Mouse (Mus musculus): ENCODE results near the gene 1700003E16Rik. TPM values are rescaled to one million over a fixed set of nuclear protein-coding genes. Genes with fewer than 3 reads are reported as not detected.

1700003E16Rik gene
- polyA plus RNA-seq, 1 experiment from 2014 or later, result 2.3 TPM

GRCm38 (mm10) chr6:83165026-83165606 lies 8.9 kb downstream of the 1700003E16Rik start:
- peaks cover 28% of the 10 kb centered on the region for H3K4me1 ChIP-seq
- WGBS, result 3% methylated on average over 6 of the region's 6 CpGs
- ATAC-seq (ENCODE audit: insufficient read depth, low FRiP score, low read depth), result peak; percentile 3; the same call in 1 of the 2 replicates
- peak overlapping the region; percentile 97 for H3K4me3 ChIP-seq (replicated peaks)
- peak overlapping the region; percentile 23; the same call in 1 of the 2 replicates for H3K9ac ChIP-seq
- peak overlapping the region; percentile 71 for H3K27ac ChIP-seq
- H3K9me3 ChIP-seq, result no peaks in the 10 kb centered on the region
- H3K4me2 ChIP-seq, result peak overlapping the region; percentile 79
- H3K36me3 ChIP-seq, result no peaks in the 10 kb centered on the region
- H3K27me3 ChIP-seq (replicated peaks), result peaks cover 19% of the 10 kb centered on the region

- H3K36me3 ChIP-seq, result no peaks in the 10 kb centered on the region
- under 1% methylated on average over 57 of the region's 58 CpGs for WGBS
Observed at GRCm38 (mm10) chr6:83165607-83166242, 9.5 kb downstream of the 1700003E16Rik start, which contains the start of gene Dctn1. Gene Dctn1, plus strand, starts transcription at chr6:83165920.

GRCm38 (mm10) chr6:83166243-83166630 lies 10.0 kb downstream of the 1700003E16Rik start:
- no peaks in the 10 kb centered on the region for H3K36me3 ChIP-seq
- H3K27ac ChIP-seq, result peak overlapping the region; percentile 91
- peak overlapping the region; percentile 83 for H3K9ac ChIP-seq
- peaks cover 26% of the 10 kb centered on the region for H3K4me1 ChIP-seq
- WGBS, result under 1% methylated on average over 12 of the region's 12 CpGs
- ATAC-seq (ENCODE audit: insufficient read depth, low FRiP score, low read depth), result peak; percentile 5; the same call in 1 of the 2 replicates
- H3K27me3 ChIP-seq (replicated peaks), result peaks cover 11% of the 10 kb centered on the region
- H3K4me2 ChIP-seq, result peak overlapping the region; percentile 79
- no peaks in the 10 kb centered on the region for H3K9me3 ChIP-seq
- peak overlapping the region; percentile 97 for H3K4me3 ChIP-seq (replicated peaks)

More at GRCm38 (mm10) chr6:83165607-83166242, 9.5 kb downstream of the 1700003E16Rik start, which contains the start of gene Dctn1:
- peak; percentile 85 for ATAC-seq (ENCODE audit: insufficient read depth, low FRiP score, low read depth)
- Histone ChIP-seq H3K27me3 (replicated peaks) (peaks cover 16% of the 10 kb centered on the region), H3K9ac (peak within 1 kb of the TSS; percentile 83), H3K4me2 (peak within 1 kb of the TSS; percentile 79), H3K4me1 (peaks cover 28% of the 10 kb centered on the region), H3K9me3 (no peaks in the 10 kb centered on the region), H3K4me3 (replicated peaks) (peak within 1 kb of the TSS; percentile 97), H3K27ac (peak within 1 kb of the TSS; percentile 91)

GRCm38 (mm10) chr6:83169872-83170271 lies 13.7 kb downstream of the 1700003E16Rik start:
- Histone ChIP-seq H3K4me3 (replicated peaks) (no peak overlapping the region), H3K27me3 (replicated peaks) (no peaks in the 10 kb centered on the region), H3K4me2 (no peak overlapping the region), H3K4me1 (peaks cover 12% of the 10 kb centered on the region), H3K27ac (no peak overlapping the region), H3K9me3 (no peaks in the 10 kb centered on the region), H3K9ac (no peak overlapping the region), H3K36me3 (peaks cover 4% of the 10 kb centered on the region; the same call in 1 of the 2 replicates)
- whole genome bisulfite sequencing, result 65% methylated on average over 5 of the region's 5 CpGs
- no peak for ATAC-seq (ENCODE audit: insufficient read depth, low FRiP score, low read depth)

GRCm38 (mm10) chr6:83171063-83171462 lies 14.9 kb downstream of the 1700003E16Rik start:
- ATAC-seq (ENCODE audit: insufficient read depth, low FRiP score, low read depth), result no peak
- WGBS, result 84% methylated on average over 5 of the region's 5 CpGs
- no peaks in the 10 kb centered on the region for H3K27me3 ChIP-seq (replicated peaks)

GRCm38 (mm10) chr6:83172240-83172920 lies 16.2 kb downstream of the 1700003E16Rik start:
- no peak for ATAC-seq (ENCODE audit: insufficient read depth, low FRiP score, low read depth)
- H3K4me2 ChIP-seq, result no peak overlapping the region
- H3K36me3 ChIP-seq, result peaks cover 4% of the 10 kb centered on the region; the same call in 1 of the 2 replicates
- no peak overlapping the region for H3K4me3 ChIP-seq (replicated peaks)
- 0 out of 2 replicates have a peak, but pooled peaks cover 7% of the 10 kb centered on the region for H3K4me1 ChIP-seq
- no peak overlapping the region for H3K9ac ChIP-seq
- H3K9me3 ChIP-seq, result no peaks in the 10 kb centered on the region
- no peaks in the 10 kb centered on the region for H3K27me3 ChIP-seq (replicated peaks)
- H3K27ac ChIP-seq, result no peak overlapping the region
- WGBS, result 65% methylated on average over 9 of the region's 9 CpGs

More at GRCm38 (mm10) chr6:83171063-83171462, 14.9 kb downstream of the 1700003E16Rik start:
- H3K27ac ChIP-seq, result no peak overlapping the region
- no peak overlapping the region for H3K4me3 ChIP-seq (replicated peaks)
- no peaks in the 10 kb centered on the region for H3K9me3 ChIP-seq
- H3K4me1 ChIP-seq, result peaks cover 12% of the 10 kb centered on the region
- H3K4me2 ChIP-seq, result no peak overlapping the region
- peaks cover 4% of the 10 kb centered on the region; the same call in 1 of the 2 replicates for H3K36me3 ChIP-seq
- H3K9ac ChIP-seq, result no peak overlapping the region

GRCm38 (mm10) chr6:83175996-83176395 lies 19.8 kb downstream of the 1700003E16Rik start:
- H3K36me3 ChIP-seq, result peaks cover 7% of the 10 kb centered on the region; the same call in 1 of the 2 replicates
- H3K27me3 ChIP-seq (replicated peaks), result no peaks in the 10 kb centered on the region
- H3K4me3 ChIP-seq (replicated peaks), result no peak overlapping the region
- H3K4me2 ChIP-seq, result no peak overlapping the region
- no peak for ATAC-seq (ENCODE audit: insufficient read depth, low FRiP score, low read depth)
- no peak overlapping the region for H3K9ac ChIP-seq
- 84% methylated on average over 8 of the region's 8 CpGs for WGBS
- no peak overlapping the region for H3K27ac ChIP-seq
- H3K9me3 ChIP-seq, result no peaks in the 10 kb centered on the region
- H3K4me1 ChIP-seq, result peaks cover 9% of the 10 kb centered on the region

GRCm38 (mm10) chr6:83179390-83180117 lies 23.4 kb downstream of the 1700003E16Rik start:
- Histone ChIP-seq H3K9ac (peak overlapping the region; percentile 29; the same call in 1 of the 2 replicates), H3K27me3 (replicated peaks) (no peaks in the 10 kb centered on the region), H3K36me3 (peaks cover 20% of the 10 kb centered on the region), H3K4me1 (peaks cover 9% of the 10 kb centered on the region), H3K27ac (no peak overlapping the region), H3K4me2 (peak overlapping the region; percentile 61), H3K4me3 (replicated peaks) (peak overlapping the region; percentile 29), H3K9me3 (no peaks in the 10 kb centered on the region)
- WGBS, result 28% methylated on average over 12 of the region's 12 CpGs
- ATAC-seq (ENCODE audit: insufficient read depth, low FRiP score, low read depth), result 0 out of 2 replicates have a peak, but pooled peaks have one; percentile 48

GRCm38 (mm10) chr6:83180605-83181004 lies 24.4 kb downstream of the 1700003E16Rik start:
- Histone ChIP-seq H3K36me3 (peaks cover 22% of the 10 kb centered on the region), H3K9ac (no peak overlapping the region), H3K4me3 (replicated peaks) (no peak overlapping the region), H3K4me2 (no peak overlapping the region), H3K27ac (no peak overlapping the region), H3K4me1 (peaks cover 9% of the 10 kb centered on the region), H3K27me3 (replicated peaks) (no peaks in the 10 kb centered on the region), H3K9me3 (no peaks in the 10 kb centered on the region)
- WGBS, result 83% methylated on average over 6 of the region's 6 CpGs
- ATAC-seq (ENCODE audit: insufficient read depth, low FRiP score, low read depth), result no peak

- Histone ChIP-seq H3K4me3 (replicated peaks) (no peak overlapping the region), H3K4me2 (no peak overlapping the region), H3K9me3 (no peaks in the 10 kb centered on the region), H3K4me1 (peaks cover 4% of the 10 kb centered on the region), H3K27me3 (replicated peaks) (no peaks in the 10 kb centered on the region), H3K27ac (no peak overlapping the region), H3K36me3 (peaks cover 30% of the 10 kb centered on the region), H3K9ac (no peak overlapping the region)
- WGBS, result 93% methylated on average over 3 of the region's 3 CpGs
- ATAC-seq (ENCODE audit: insufficient read depth, low FRiP score, low read depth), result no peak
Observed at GRCm38 (mm10) chr6:83184858-83185435, 28.7 kb downstream of the 1700003E16Rik start.
